Mouse (Mus musculus): Measurements from ENCODE around the gene Shisa8.

DNA sequence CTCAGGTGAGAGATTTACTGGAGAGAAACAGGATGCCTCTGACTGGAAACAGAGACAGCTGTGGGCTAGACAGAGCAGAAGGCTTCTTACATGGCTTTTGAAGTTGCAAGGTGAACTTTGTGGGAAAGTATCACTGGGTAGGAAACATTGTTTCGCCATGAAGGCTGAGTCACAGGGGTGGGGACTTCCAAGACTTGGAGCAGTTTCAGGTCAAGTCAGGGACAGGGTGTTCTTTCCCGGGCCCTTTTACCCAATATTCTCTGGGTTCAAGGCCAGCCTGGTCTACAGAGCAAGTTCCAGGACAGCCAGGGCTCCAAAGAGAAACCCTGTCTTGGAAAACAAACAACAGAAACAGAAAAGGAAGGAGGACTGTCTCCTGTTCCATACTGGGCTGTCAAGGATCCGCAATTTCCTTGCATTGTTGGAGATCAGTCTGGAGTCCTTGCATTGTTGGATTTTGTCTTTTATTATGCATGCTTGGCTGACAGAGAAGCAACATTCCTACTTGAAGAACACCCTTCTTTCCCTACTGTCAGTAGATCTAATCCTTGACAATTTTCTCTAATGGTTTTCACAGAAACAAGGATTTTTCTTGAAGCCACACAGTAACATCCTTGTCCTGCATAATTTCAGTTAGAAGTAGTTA, 34.6 kb upstream of the Shisa8 start:
- TF ChIP-seq CTCF (IDR thresholded peaks at IDR 0.05; ENCODE audit: low read depth) (no peak), EP300 (IDR thresholded peaks at IDR 0.05; ENCODE audit: low read depth) (no peak)

Data from heart, postnatal 0 days (tissue).